Comparison of ENCODE assay signal across 23 mouse cellular contexts in the genomic region with DNA sequence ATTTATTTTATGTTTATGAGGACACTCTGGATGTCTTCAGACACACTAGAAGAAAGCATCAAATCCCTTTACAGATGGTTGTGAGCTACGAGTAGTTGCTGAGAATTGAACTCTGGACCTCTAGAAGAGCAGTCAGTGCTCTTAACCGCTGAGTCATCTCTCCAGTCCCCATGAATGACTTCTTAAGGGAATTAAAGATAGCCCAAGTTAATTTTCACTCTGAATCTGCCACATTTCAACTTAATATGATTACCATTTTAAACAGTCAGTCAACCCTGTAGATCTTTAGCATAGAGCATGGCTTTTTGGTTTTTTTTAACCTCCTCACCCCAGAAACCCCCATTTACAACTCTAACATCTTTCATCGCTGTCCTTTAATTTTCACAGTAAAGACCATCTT. TPM values are rescaled to one million over a fixed set of nuclear protein-coding genes. Genes with fewer than 3 reads are reported as not detected.
DNase-seq lines count a peak whose midpoint lies in the region; ATAC-seq and TF ChIP-seq lines count a peak whose summit lies in the region.
"Had no signal": no experiment of that assay in that cellular context is flagged by ENCODE, and none has a peak within 500 bp of the region (broad histone marks: within the 10 kb centered on the region; RNA-seq: fewer than 3 reads in every experiment).

No protein-coding gene starts in this region.

- no peak for TF ChIP-seq CTCF in kidney, adult 2 months (conservative IDR thresholded peaks at IDR 0.05; ENCODE audit: insufficient read depth, insufficient read length, low read depth, low read length)
- no peak for TF ChIP-seq CTCF in midbrain, postnatal 0 days (IDR thresholded peaks at IDR 0.05)

- peaks cover 5% of the 10 kb centered on the region; the same call in 1 of the 2 replicates for H3K4me1 ChIP-seq in kidney, adult 2 months (ENCODE audit: control insufficient read depth, insufficient read depth, low read length)
- H3K4me1 ChIP-seq in kidney, embryonic 14.5 days (ENCODE audit: control insufficient read depth, insufficient read depth, low read length) = peaks cover 19% of the 10 kb centered on the region
- 0 out of 2 replicates have a peak, but pooled peaks cover 5% of the 10 kb centered on the region for H3K4me1 ChIP-seq in limb, embryonic 11.5 days (ENCODE audit: control insufficient read depth, insufficient read depth, low read length)
- peaks cover 19% of the 10 kb centered on the region for H3K4me1 ChIP-seq in limb, embryonic 10.5 days
- peaks cover 3% of the 10 kb centered on the region for H3K4me1 ChIP-seq in midbrain, embryonic 11.5 days (ENCODE audit: control insufficient read depth, insufficient read depth, low read length)
- 0 out of 2 replicates have a peak, but pooled peaks cover 2% of the 10 kb centered on the region for H3K4me1 ChIP-seq in midbrain, postnatal 0 days (ENCODE audit: insufficient read depth, low read length)

- H3K9me3 ChIP-seq in kidney, embryonic 14.5 days (ENCODE audit: control insufficient read depth, low read length) = no peaks in the 10 kb centered on the region
- H3K9me3 ChIP-seq in limb, embryonic 11.5 days (ENCODE audit: control insufficient read depth, low read length) = no peaks in the 10 kb centered on the region
- H3K9me3 ChIP-seq in limb, embryonic 10.5 days (replicated peaks) = no peaks in the 10 kb centered on the region
- H3K9me3 ChIP-seq in midbrain, embryonic 11.5 days (ENCODE audit: control insufficient read depth, low read length) = no peaks in the 10 kb centered on the region
- H3K9me3 ChIP-seq in midbrain, postnatal 0 days (ENCODE audit: low read length) = no peaks in the 10 kb centered on the region
- H3K9me3 ChIP-seq: G1E had no signal

- H3K9ac ChIP-seq in kidney, embryonic 14.5 days (ENCODE audit: low read depth, low read length) = no peak overlapping the region
- H3K9ac ChIP-seq in limb, embryonic 11.5 days (ENCODE audit: low read length) = no peak overlapping the region
- H3K9ac ChIP-seq in midbrain, embryonic 11.5 days (ENCODE audit: low read length) = no peak overlapping the region
- no peak overlapping the region for H3K9ac ChIP-seq in midbrain, postnatal 0 days (replicated peaks; ENCODE audit: low read length, poor library complexity, severe bottlenecking)

- H3K27ac ChIP-seq in kidney, adult 2 months (ENCODE audit: insufficient read depth, low read depth, low read length) = no peak overlapping the region
- H3K27ac ChIP-seq in kidney, embryonic 14.5 days (ENCODE audit: low read depth, low read length) = no peak overlapping the region
- H3K27ac ChIP-seq in limb, embryonic 11.5 days (replicated peaks; ENCODE audit: low read depth, low read length) = no peak overlapping the region
- no peak overlapping the region for H3K27ac ChIP-seq in limb, embryonic 10.5 days
- no peak overlapping the region for H3K27ac ChIP-seq in midbrain, embryonic 11.5 days (ENCODE audit: low read depth, low read length)
- H3K27ac ChIP-seq in midbrain, postnatal 0 days (ENCODE audit: low read depth, low read length) = no peak overlapping the region

- WGBS in kidney, adult 2 months = 77% methylated on average over 3 of the region's 3 CpGs
- 90% methylated on average over 3 of the region's 3 CpGs for WGBS in kidney, embryonic 14.5 days
- 92% methylated on average over 3 of the region's 3 CpGs for WGBS in limb, embryonic 11.5 days
- WGBS in limb, embryonic 10.5 days = 92% methylated on average over 3 of the region's 3 CpGs
- WGBS in midbrain, embryonic 11.5 days = 84% methylated on average over 3 of the region's 3 CpGs
- WGBS in midbrain, postnatal 0 days = 91% methylated on average over 3 of the region's 3 CpGs

- no peaks in the 10 kb centered on the region for H3K27me3 ChIP-seq in kidney, adult 2 months (replicated peaks; ENCODE audit: control insufficient read depth, insufficient read depth, low read length)
- no peaks in the 10 kb centered on the region for H3K27me3 ChIP-seq in kidney, embryonic 14.5 days (ENCODE audit: control insufficient read depth, insufficient read depth, low read length)
- H3K27me3 ChIP-seq in limb, embryonic 11.5 days (ENCODE audit: control insufficient read depth, insufficient read depth, low read length) = no peaks in the 10 kb centered on the region
- no peaks in the 10 kb centered on the region for H3K27me3 ChIP-seq in limb, embryonic 10.5 days (ENCODE audit: low read depth, poor library complexity, severe bottlenecking)
- no peaks in the 10 kb centered on the region for H3K27me3 ChIP-seq in midbrain, embryonic 11.5 days (ENCODE audit: control insufficient read depth, insufficient read depth, low read length)
- no peaks in the 10 kb centered on the region for H3K27me3 ChIP-seq in midbrain, postnatal 0 days (ENCODE audit: insufficient read depth, low read length)
- H3K27me3 ChIP-seq: CH12.LX, Patski had no signal

- DNase-seq in kidney, adult 2 months = peak; percentile 56
- peak; percentile 50 for DNase-seq in kidney, adult 9 months
- no peak for DNase-seq in kidney, postnatal 25 days
- peak; percentile 8 for DNase-seq in limb, embryonic 11.5 days (ENCODE audit: low spot score)
- no peak for DNase-seq in limb, embryonic 10.5 days (ENCODE audit: low spot score)
- peak; percentile 77 for DNase-seq in midbrain, embryonic 11.5 days (ENCODE audit: low spot score, missing footprints)
- DNase-seq in midbrain, postnatal 0 days (ENCODE audit: low spot score) = no peak
- DNase-seq: adrenal gland, adult 2 months; adrenal gland, adult 8-10 months; adrenal gland, postnatal 10 days; adrenal gland, postnatal 14 days; adrenal gland, postnatal 25 days; adrenal gland, postnatal 36 days; B cell, adult 2 months; cerebellum, adult 11 months; cerebellum, adult 11-12 months had no signal

- no peak overlapping the region for H3K4me2 ChIP-seq in kidney, embryonic 14.5 days (replicated peaks; ENCODE audit: low read depth, low read length)
- H3K4me2 ChIP-seq in limb, embryonic 11.5 days (ENCODE audit: low read depth, severe bottlenecking) = no peak overlapping the region
- H3K4me2 ChIP-seq in midbrain, embryonic 11.5 days = no peak overlapping the region
- H3K4me2 ChIP-seq in midbrain, postnatal 0 days (ENCODE audit: low read depth, low read length, poor library complexity, severe bottlenecking) = no peak overlapping the region

- no peak for TF ChIP-seq POLR2A in kidney, adult 2 months (IDR thresholded peaks at IDR 0.05; ENCODE audit: low read depth, low read length)

- H3K36me3 ChIP-seq in kidney, adult 2 months (ENCODE audit: control insufficient read depth, insufficient read depth, low read length) = no peaks in the 10 kb centered on the region
- no peaks in the 10 kb centered on the region for H3K36me3 ChIP-seq in kidney, embryonic 14.5 days (ENCODE audit: control insufficient read depth, insufficient read depth, low read length)
- H3K36me3 ChIP-seq in limb, embryonic 11.5 days (ENCODE audit: control insufficient read depth, insufficient read depth, low read length) = no peaks in the 10 kb centered on the region
- H3K36me3 ChIP-seq in limb, embryonic 10.5 days = no peaks in the 10 kb centered on the region
- H3K36me3 ChIP-seq in midbrain, embryonic 11.5 days (ENCODE audit: control insufficient read depth, insufficient read depth, low read length) = no peaks in the 10 kb centered on the region
- no peaks in the 10 kb centered on the region for H3K36me3 ChIP-seq in midbrain, postnatal 0 days (ENCODE audit: insufficient read depth, low read length)
- H3K36me3 ChIP-seq: G1E had no signal

- ATAC-seq in kidney, embryonic 14.5 days (ENCODE audit: low FRiP score, low TSS enrichment) = no peak
- no peak for ATAC-seq in limb, embryonic 11.5 days (ENCODE audit: insufficient number of reproducible peaks, low FRiP score, low TSS enrichment, low read depth)
- no peak for ATAC-seq in midbrain, embryonic 11.5 days (ENCODE audit: low FRiP score)
- ATAC-seq in midbrain, postnatal 0 days (ENCODE audit: low FRiP score) = no peak
- ATAC-seq: activated CD4-positive, CD25-positive, alpha-beta regulatory T cell, adult 4 months; CD4-positive, CD25-positive, alpha-beta regulatory T cell, adult 4 months; Patski had no signal

- H3K4me3 ChIP-seq in kidney, adult 2 months (ENCODE audit: insufficient read depth, low read depth, low read length) = no peak overlapping the region
- no peak overlapping the region for H3K4me3 ChIP-seq in kidney, embryonic 14.5 days (ENCODE audit: low read length)
- no peak overlapping the region for H3K4me3 ChIP-seq in limb, embryonic 11.5 days (ENCODE audit: low read depth, low read length)
- H3K4me3 ChIP-seq in limb, embryonic 10.5 days = no peak overlapping the region
- H3K4me3 ChIP-seq in midbrain, embryonic 11.5 days (ENCODE audit: low read depth, low read length) = no peak overlapping the region
- no peak overlapping the region for H3K4me3 ChIP-seq in midbrain, postnatal 0 days (ENCODE audit: low read depth, low read length)

RNA-seq across cellular contexts. Expression of a gene that starts 2.1 kb away (rescaled TPM):
- 31.2 and 35.6 TPM in 2 replicates for polyA plus RNA-seq in kidney, adult 2 months (2012; rRNA removed)
- polyA plus RNA-seq in kidney, embryonic 14.5 days (2014; fragmentation: Nextera tagmentation; extraction: Ambion mirVana) = 24.4 and 42.5 TPM in 2 replicates
- polyA plus RNA-seq in limb, embryonic 11.5 days (2014; fragmentation: Nextera tagmentation; extraction: Ambion mirVana) = 38.9 and 46.4 TPM in 2 replicates
- 26.3 and 30.3 TPM in 2 replicates for polyA plus RNA-seq in limb, embryonic 10.5 days (2016; fragmentation: Nextera tagmentation; extraction: Ambion mirVana)
- 40.7 and 44.4 TPM in 2 replicates for polyA plus RNA-seq in midbrain, embryonic 11.5 days (2014; fragmentation: Nextera tagmentation; extraction: Ambion mirVana)
- 114 and 132 TPM in 2 replicates for total RNA-seq in midbrain, postnatal 0 days (2014; rRNA removed)
- polyA plus RNA-seq in midbrain, postnatal 0 days (2015; fragmentation: Nextera tagmentation; extraction: Ambion mirVana) = 42.2 and 50.6 TPM in 2 replicates

RNA-seq across cellular contexts. Expression of a gene that starts 42.6 kb away (rescaled TPM):
- 3.4 and 3.7 TPM in 2 replicates for polyA plus RNA-seq in kidney, adult 2 months (2012; rRNA removed)
- polyA plus RNA-seq in kidney, embryonic 14.5 days (2014; fragmentation: Nextera tagmentation; extraction: Ambion mirVana) = 7.8 and 9.9 TPM in 2 replicates
- polyA plus RNA-seq in limb, embryonic 11.5 days (2014; fragmentation: Nextera tagmentation; extraction: Ambion mirVana) = 13.7 and 16.7 TPM in 2 replicates
- 16.0 and 16.4 TPM in 2 replicates for polyA plus RNA-seq in limb, embryonic 10.5 days (2016; fragmentation: Nextera tagmentation; extraction: Ambion mirVana)
- 25.2 and 25.5 TPM in 2 replicates for polyA plus RNA-seq in midbrain, embryonic 11.5 days (2014; fragmentation: Nextera tagmentation; extraction: Ambion mirVana)
- total RNA-seq in midbrain, postnatal 0 days (2014; rRNA removed) = 78.9 and 91.8 TPM in 2 replicates
- polyA plus RNA-seq in midbrain, postnatal 0 days (2015; fragmentation: Nextera tagmentation; extraction: Ambion mirVana) = 27.1 and 28.5 TPM in 2 replicates
- total RNA-seq: MEL had no signal
- polyA plus RNA-seq: activated CD4-positive, CD25-positive, alpha-beta regulatory T cell, adult 4 months; CD4-positive, CD25-positive, alpha-beta regulatory T cell, adult 4 months; G1E had no signal

Comparison
In these comparisons a context has a peak if more than half of its experiments do, and no peak if none do; other contexts are left out.
1. DNase-seq: peak in kidney, adult 2 months (single experiment), kidney, adult 9 months (single experiment), limb, embryonic 11.5 days (single experiment) and midbrain, embryonic 11.5 days (single experiment); none in kidney, postnatal 25 days (0 of 2), limb, embryonic 10.5 days (single experiment) and midbrain, postnatal 0 days (single experiment).